Mouse (Mus musculus): ENCODE data around the gene Asic3.
A peak's percentile ranks its signal among the peaks of the same experiment; 100 is the strongest.

Asic3 gene

DNA sequence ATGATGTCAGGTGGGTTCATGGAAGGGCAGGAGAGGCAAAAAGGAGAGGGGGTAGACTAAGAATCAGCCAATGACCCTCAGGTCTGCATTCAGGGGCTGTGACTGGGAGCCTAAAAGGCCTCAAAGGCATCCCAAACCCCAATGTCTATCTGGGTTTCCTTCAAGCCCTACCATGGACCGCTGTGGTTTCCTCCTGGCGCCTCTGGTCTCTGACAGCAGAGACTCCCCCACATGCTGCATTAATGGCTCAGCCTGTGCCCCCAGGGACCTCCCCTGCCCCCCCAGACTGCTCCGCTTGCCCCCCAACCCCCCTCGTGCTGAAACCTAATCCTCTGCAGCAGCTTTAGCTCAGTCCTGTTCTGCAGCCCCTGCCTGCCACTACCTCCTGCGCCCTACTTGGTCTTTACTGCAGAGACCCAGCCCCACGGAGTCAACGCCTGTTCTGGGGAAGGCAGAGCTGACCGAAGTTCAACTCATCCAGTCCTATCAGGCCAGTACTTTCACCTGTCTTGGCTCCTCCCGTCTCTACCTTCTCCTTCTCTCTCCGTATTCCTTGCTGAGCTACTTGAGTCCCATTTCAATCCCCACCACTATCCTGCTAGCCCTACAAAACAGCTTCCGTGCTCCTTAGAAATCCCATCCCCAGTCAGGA is at the start of gene Asic3:
Asic3 (plus strand) TSS at position 351 of the 652 bp plus-strand sequence.
- DNase-seq (ENCODE audit: low read depth) = no peak

DNA sequence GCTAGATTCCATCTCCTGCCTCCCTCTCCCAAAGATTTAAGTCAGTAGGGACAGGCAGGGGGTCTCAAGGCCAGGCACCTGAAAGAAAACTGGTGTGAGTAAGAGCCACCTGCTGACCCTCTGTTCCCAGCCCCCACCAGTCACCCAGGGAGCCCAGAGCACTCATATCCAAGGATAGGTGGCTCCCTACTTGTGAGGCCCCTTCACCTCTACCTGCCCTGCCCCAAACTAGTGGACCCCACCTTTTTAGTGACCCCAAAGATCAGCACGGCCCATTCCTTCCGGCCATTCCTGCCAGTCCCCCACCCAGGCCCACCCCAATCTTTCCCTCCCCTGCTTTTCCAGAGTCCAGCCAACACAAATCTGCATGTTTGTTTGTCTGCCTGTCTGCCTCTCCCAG is 49.7 kb upstream of the Asic3 start:
- no peak for DNase-seq (ENCODE audit: low read depth)

DNA sequence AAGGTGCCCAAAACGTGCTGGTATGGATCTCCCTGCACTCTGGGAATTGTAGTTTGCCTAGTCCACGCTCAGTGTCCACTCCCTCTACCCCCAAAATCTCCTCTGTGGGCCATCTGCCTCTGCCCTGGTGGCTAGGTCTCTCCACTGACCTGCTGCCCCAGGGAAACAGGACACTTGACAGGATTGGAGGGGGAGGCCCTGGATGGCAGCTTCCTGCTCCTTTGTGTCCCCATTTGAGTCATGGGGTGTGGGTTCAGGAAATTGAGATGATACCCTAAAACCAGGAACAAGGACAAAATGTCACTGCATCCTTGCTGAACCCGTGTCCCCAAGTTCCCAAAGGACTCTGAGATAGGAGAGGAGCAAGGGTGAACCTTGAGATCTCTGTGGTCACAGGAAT is 49.1 kb upstream of the Asic3 start:
- no peak for DNase-seq (ENCODE audit: low read depth)

DNA sequence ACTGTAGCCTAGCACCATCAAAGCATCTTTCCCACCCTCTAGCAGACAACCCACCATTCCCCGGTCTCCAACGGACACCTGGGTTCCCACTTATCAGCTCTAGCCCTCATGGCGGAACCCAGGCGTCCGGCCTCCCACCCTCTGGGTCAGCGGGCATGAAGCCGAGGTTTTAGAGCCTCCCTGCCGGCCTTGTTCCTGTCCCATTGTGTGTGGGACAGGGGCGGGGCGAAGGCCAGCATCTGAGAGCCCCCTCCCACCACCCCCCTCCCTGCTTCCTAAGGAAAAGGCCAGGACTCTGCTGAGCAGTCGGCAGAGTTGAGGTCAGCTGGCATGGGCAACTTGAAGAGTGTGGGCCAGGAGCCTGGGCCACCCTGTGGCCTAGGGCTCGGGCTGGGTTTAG is 48.7 kb upstream of the Asic3 start, which contains the start of gene Nos3:
Nos3 (plus strand) TSS at position 303 of the 400 bp plus-strand sequence.
- no peak for DNase-seq (ENCODE audit: low read depth)

DNA sequence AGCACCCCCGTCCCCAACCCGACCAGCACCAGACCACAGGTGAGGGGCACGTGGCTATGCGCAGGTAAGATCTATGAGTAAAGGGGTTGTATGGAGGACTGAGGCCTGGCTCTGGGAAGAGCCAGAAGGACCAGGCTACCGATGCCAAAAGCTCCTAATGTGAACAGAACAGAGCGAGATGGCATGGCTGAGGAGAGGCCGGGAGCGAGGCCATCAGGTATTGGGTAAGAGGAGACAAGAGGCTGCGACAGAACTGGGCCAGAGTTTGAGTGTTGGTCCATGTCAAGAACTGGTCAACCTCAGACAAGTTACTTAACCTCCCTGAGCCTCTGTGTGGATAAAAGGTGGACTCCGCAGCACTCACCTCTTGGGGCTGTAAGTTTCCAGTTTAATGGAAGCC is 48.2 kb upstream of the Asic3 start:
- DNase-seq (ENCODE audit: low read depth) = no peak

DNA sequence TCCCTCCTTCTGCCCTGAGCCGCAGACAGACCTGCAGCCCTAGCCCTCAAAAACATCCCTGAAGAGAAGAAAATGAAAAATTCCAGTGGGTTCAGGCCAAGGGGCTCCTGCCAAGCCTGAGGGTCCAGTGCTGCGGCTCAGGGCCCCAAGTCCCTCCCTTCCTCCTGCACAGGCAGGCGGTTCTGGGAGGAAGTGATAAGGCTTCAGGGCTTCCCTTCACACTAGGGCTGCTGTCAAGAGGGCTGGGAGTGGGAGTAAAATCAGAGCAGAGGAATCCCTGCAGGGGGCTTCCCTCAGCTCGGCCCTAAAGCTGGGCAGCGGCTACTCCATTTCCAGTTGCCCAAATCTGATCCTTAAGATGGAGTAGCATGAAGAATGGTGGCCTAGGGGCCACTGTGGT is 47.7 kb upstream of the Asic3 start:
- no peak for DNase-seq (ENCODE audit: low read depth)

DNA sequence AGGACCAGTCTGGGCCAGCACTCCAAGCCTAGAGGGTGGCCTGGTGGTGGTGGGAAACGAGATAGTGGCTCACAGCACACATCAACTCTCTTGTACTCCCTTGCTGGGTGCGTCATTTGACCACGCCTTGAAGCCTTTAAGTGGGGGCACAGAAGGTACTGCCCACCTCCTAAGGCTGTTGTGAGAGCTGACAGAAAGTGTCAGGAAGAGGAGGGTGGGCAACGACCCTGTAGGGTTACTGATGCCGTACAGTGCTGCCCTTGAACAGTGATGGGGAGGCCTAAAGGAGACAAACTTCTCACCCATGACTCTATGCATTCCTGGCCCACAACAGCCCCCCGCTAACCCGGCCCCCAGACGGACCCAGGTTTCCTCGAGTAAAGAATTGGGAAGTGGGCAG is 46.8 kb upstream of the Asic3 start:
- DNase-seq (ENCODE audit: low read depth) = no peak

DNA sequence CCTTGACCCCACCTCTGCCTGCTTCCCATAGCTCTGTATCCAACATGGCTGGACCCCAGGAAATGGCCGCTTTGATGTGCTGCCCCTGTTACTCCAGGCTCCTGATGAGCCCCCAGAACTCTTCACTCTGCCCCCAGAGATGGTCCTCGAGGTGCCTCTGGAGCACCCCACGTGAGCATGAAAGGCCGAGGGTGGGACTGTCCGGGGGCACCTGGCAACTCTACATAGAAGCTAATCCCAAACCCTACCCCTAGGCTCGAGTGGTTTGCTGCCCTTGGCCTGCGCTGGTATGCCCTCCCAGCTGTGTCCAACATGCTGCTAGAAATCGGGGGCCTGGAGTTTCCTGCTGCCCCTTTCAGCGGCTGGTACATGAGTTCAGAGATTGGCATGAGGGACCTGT is 43.4 kb upstream of the Asic3 start:
- DNase-seq (ENCODE audit: low read depth) = no peak

DNA sequence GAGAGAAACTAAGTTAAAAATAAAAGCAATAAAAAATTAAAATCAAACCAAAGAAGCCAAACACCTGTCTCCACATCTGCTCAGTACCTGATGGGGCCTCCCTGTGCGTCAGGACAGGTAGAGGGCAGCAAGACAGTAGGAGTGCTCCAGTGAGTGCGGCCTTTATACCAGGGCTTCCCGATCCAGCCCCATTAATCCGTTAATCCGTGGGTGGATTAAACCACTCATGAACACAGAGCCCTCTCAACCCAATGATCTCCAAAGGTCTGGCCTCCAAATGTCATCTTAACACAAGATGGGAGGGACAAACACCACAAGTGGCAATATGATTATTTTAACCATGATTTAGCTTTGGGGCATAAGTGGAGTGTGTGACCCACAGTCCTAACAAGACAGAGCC is 39.4 kb upstream of the Asic3 start:
- no peak for DNase-seq (ENCODE audit: low read depth)

DNA sequence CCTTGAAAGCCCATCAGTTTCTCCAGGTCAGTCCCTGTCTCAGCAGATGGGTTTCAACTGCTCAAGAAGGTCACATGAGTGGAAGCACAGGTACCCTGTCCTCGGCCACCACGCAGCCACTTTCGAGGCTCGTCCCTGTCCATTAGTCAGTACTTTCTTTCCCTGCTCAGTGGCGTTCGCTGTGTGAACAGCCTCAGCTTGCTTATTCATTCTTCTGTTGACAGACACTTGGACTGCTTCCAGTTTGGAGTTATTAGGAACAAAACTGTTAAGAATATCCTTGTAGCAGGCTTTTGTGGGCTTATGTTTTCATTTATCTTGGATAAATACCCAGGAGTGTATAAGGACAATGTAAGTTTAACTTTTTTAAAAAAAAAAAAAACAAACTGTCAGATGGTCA is 39.0 kb upstream of the Asic3 start:
- DNase-seq (ENCODE audit: low read depth) = no peak

DNA sequence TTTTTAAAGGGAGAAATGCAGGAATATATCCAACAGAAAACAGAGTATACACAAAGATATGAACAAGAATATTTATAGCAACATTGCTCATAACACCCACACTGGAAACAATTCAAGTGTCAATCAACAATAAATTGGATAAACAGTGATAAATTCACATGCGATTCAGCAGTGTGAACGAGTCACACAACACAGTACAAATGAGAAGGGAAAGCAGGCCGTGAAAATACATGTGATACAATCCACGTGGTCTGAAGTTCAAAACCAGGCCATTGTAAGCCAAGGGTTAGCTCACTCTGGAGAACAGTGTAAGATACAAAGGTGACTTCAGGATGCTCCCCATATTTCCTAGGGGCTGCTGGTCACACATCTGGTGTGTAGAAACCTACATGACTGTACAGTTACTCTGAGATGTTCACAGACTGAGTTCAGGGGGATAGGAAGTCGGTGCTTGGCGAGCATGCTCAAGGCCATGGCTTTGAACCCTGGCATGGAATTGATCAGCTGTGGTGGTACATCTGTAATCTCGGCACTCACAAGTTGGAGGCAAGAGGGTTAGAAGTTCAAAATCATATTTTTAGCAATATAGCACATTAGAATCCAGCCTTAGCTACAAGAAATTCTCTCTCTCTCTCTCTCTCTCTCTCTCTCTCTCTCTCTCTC is 38.4 kb upstream of the Asic3 start:
- no peak for DNase-seq (ENCODE audit: low read depth)

DNA sequence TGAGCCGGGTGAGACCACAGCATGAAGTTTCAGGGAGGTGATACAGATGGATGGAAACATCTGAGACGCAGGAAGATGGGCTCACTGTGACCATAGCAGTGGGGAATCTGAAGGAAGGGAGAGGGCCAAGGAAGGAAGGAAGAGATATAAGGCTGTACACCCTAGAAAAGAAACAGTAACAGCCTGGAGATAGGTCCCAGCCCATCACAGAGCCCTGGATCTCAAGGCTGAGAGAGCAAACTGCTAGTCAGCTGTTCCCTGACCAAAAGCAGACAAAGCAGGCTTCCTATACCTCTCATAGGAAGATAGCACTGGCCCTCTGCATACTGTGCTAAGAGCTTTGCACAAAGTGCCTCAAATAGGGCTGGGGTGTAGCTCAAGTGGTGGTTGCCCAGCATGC is 34.5 kb upstream of the Asic3 start:
- no peak for DNase-seq (ENCODE audit: low read depth)

DNA sequence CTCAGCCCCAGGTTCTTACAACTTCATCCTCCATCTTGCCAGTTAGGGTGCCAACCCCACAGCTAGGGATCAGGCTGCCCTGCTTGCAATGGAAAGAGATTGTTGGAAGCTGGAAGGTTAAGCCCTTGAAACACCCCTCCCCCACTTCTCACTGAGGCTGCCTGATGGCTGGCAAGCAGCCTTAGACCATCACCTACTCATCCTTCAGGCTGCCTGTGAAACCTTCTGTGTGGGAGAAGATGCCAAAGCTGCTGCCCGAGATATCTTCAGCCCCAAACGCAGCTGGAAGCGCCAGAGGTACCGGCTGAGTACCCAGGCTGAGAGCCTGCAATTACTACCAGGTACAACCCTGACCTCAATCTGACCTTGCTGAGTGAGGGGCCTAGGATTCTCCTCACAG is 33.7 kb upstream of the Asic3 start:
- no peak for DNase-seq (ENCODE audit: low read depth)

DNA sequence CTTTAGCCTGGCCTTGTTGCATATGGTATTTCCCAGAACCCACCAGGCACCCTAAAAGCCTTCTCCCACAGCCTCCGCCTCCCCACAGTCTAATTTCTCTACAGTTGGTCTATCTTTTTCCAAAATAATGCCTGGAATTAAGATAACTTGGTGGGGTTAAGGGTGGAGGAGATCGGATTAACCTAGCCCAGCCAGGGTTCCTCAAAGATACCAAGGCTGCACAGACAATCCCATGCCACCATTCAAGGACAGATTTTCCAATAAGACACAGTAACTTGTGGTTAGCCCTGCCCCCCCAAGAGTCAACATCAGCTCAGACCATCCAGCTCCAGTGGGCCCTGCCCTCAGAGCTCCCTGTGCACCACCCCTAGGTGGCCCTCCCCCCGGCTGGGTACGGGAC is 32.7 kb upstream of the Asic3 start:
- DNase-seq (ENCODE audit: low read depth) = no peak

DNA sequence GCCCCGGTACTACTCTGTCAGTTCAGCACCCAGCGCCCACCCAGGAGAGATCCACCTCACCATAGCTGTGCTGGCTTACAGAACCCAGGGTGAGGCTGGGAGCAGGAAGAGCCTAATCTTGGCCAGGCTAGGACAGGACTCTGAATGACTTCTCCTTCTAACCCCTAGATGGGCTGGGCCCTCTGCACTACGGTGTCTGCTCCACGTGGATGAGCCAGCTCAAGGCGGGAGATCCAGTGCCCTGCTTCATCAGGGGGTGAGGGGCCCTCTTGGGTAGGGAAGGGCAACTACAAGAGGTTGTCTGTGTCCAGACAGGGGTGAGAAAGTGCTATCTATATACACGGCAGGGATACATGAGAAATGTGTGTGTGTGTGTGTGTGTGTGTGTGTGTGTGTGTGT is 31.7 kb upstream of the Asic3 start:
- DNase-seq (ENCODE audit: low read depth) = no peak

DNA sequence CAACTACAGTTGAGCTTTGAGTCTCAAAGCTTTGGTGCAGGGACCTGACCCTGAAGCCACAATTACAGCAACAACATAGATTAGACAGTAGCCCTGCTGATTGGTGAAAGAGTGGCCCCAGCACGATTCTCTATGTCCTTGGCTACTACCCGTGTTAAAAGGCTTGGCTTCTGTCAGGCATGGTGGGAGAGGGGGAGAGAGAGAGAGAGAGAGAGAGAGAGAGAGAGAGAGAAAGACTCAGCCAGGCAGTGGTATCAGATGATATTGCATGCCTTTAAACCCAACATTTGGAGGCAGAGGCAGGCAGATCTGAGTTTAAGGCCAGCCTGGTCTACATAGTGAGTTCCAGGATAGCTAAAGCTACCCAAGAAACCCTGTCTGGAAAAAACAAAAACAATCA is 31.2 kb upstream of the Asic3 start:
- DNase-seq (ENCODE audit: low read depth) = no peak

DNA sequence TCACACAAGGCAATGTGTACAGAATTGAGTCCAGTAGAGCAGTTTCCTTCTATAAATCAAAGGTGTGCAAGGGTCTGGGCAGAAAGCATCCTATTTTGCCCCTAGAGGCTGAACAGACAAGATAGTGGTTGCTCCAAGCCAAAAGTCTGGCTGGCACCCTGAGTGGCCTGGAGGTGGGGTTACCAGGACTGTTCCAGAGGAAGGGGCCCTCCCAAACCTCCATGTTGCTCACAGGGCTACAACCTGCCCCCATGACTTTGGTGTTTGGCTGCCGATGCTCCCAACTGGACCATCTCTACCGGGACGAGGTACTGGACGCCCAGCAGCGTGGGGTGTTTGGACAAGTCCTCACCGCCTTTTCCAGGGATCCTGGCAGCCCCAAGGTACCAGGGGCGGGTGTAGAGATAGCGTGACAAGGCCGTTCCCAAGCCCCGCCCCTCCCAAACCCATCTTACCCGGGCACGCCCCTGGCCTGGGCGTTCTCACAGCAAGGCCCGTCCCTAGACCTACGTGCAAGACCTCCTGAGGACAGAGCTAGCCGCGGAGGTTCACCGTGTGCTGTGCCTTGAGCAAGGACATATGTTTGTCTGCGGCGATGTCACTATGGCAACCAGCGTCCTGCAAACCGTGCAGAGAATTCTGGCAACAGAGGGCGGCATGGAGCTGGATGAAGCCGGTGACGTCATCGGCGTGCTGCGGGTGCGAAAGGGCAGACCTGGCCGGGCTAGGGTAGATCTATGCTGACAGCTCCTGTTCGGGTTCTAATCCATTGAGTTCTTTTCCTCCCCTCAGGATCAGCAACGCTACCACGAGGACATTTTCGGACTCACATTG is 29.9 kb upstream of the Asic3 start:
- DNase-seq (ENCODE audit: low read depth) = peak; percentile 96

DNA sequence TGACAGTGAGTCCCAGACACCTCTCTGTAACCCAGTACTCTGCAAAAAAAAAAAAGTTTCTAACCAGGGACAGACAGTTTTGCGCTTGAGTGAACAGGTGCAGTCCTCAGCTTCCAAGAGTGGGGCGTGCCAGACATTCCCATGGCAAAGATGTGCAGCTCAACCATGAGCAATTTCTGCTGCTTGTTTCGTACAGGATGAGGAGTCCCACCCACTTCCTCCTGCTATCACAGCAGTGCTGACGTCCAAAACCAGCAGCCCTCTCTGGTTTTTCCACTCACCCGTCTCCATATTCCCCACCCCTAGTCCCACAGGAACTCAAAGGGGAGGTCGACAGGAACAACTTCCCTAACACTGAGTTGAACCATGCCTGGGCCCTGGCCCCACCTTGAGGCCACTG is 28.8 kb upstream of the Asic3 start:
- DNase-seq (ENCODE audit: low read depth) = no peak

DNA sequence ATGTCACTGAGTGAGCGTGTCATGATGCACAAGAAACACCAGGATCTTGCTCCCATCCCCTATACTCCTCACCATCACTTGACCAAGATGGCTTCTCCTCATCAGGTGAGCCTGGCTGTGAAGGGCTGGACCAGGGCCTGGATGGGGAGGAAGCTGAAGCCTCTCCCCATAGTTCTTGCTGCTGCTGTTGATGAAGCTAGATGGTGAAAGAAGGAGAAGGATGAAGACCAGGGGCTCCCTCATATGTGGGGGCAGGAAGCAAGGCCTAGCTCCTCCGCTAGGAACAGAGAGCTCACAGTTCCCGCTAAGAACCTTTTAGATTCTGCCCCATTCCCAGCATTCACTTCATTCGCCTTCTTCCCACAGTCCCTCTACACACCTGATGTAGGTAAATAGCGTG is 27.8 kb upstream of the Asic3 start:
- DNase-seq (ENCODE audit: low read depth) = no peak

DNA sequence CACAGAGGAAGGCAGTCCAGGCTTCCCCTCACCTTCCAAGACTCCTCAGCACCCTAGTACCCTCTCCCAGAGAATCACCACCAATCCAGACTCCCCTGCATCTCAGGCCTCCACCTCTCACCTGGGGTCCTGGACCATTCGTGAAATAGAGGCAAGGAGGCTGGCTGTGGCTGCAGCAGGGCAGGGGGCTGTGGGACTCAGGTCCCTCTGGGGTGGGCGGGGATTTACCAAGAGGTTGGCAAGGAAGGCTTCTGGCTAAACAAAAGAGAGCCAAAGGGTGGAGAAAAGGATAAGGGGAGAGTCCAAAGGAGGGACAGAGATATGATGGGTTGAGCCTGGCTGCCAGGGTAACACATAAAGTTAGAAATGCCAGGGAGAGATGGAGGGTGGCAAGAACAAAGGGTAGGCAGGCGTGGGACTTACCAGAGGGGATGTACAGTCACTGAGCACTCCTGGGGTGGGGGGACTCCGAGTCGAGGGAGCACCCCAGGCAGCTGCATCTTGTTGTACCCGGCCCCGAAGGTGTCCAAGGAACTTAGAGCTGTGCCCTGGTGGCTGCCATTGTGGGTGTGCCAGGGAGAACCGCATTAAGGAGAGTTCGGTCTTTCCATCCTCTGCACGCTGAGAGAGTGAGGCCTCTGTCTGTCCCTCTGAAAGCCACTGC is 27.2 kb upstream of the Asic3 start:
- no peak for DNase-seq (ENCODE audit: low read depth)

DNA sequence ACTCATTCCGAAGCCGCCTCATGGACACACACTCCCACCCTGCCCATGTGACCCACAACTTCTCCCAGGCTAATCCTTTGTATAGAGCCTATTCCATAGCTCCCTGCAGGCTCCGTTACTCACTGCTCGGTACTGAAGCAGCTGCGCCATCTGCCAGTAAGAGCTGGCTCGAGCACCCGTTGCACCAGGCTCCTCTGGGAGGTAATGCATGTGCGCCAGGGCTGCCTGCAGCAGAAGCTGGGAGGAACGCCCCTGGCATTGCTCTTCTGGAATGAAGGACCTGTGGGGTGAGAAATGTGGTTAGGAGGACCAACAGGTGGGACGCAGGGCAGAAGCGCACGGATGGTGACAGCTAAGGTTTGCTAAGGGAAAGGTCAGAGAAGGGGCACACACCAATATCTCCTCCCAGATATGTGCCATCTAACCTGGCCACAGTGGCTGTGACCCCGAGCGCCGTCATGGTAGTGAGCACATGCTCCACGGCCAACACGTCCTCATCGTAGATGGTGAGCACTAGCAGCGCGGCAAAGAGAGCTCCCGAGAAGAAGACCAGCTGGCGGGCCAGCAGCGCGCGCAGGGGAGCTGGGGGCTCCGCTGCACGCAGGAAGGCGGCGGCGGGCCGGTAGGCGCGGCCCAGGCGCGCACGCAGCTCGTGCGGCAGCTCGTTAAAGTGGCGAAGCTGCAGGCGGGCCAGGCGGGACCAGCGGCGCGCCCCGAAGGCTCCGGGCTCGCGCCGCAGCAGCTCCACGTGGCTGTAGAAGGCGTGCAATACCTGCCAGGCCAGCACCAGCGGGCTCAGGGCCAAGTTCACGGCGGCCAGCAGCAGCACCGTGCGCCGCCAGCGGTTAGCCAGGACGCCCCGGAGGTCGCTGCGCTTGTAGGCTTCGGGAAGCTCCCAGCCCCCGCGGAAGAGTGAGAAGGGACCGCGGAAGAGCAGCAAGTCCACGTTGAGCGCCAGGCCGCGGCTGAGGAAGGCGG is 25.6 kb upstream of the Asic3 start:
- no peak for DNase-seq (ENCODE audit: low read depth)
